Mouse (Mus musculus): ENCODE data around the gene Cd99l2. TPM values are rescaled to one million over a fixed set of nuclear protein-coding genes. Genes with fewer than 3 reads are reported as not detected.

Cd99l2 gene
- polyA plus RNA-seq, 1 experiment, result 6.2 TPM

DNA sequence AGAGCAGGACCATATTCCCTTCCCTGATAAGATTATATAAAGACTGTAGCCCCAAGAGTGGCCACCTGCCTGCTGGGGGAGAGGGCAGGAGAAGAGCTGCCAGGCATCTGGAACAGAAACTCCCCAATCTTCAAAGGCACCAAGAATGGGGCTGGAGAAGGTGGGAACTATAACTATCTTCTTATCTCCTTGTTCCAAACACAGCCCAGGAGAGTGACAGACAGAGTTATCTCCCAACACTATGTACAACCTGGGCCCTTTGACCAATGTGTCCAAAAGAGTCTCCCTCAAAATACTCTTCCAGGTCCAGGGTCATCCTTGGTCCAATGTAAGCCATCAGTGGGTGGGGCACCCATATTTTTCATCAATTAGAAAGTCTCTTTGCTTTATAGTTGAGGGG, 65.2 kb downstream of the Cd99l2 start:
- H3K4me1 ChIP-seq (ENCODE audit: control insufficient read depth, insufficient read depth, low read length), result no peaks in the 10 kb centered on the region
- no peak overlapping the region for H3K27ac ChIP-seq (ENCODE audit: control insufficient read depth, insufficient read depth, low read depth, low read length, poor library complexity)
- TF ChIP-seq CTCF (IDR thresholded peaks at IDR 0.05; ENCODE audit: control insufficient read depth, insufficient read depth, low read length) (no peak), POLR2A (IDR thresholded peaks at IDR 0.05; ENCODE audit: borderline replicate concordance, control insufficient read depth, low read depth, low read length) (no peak)
- H3K4me3 ChIP-seq (replicated peaks; ENCODE audit: control insufficient read depth, low read depth, low read length), result no peak overlapping the region

DNA sequence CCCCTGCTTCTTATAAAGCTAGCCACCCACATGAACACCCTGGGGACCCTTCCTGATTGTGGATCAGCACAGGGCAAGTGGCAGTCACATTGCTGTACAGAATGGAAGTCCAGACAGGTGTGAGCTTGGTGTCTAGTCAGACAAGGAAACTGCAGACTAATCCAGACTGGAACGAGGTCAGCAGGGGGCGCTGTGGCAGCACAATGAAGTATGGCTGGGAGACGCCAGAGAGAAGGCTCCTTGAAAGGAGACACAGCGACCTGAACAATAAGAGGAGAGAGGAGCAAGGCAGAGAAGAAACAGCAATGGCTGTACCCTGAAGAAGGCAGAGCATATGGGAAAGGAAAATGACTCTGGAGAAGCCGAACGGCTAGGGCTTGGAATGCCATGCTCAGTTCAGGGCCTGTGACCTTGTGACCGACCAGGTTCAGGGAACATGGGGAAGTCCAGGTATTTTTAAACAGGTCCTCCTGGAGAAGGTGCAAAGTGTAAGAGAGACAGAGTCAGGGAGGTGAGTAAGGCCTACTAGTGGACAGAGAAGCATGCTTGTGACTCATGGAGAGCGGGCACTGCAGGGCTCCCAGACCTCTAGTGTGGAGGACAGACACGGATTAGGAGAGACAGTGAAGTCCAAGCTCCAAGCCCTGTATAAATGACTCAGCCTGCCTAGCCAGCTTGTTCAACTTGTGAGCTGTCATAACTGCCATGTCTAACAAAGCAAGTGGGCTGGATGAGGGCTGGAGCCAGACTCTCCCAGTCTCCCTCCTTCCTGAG, 66.7 kb downstream of the Cd99l2 start:
- 49% methylated on average over 9 of the region's 9 CpGs for WGBS
- no peak overlapping the region for H3K27ac ChIP-seq (ENCODE audit: control insufficient read depth, insufficient read depth, low read depth, low read length, poor library complexity)
- H3K4me3 ChIP-seq (replicated peaks; ENCODE audit: control insufficient read depth, low read depth, low read length), result no peak overlapping the region
- peak; percentile 80 for TF ChIP-seq CTCF (IDR thresholded peaks at IDR 0.05; ENCODE audit: control insufficient read depth, insufficient read depth, low read length)
- TF ChIP-seq POLR2A (IDR thresholded peaks at IDR 0.05; ENCODE audit: borderline replicate concordance, control insufficient read depth, low read depth, low read length), result no peak
- no peaks in the 10 kb centered on the region for H3K4me1 ChIP-seq (ENCODE audit: control insufficient read depth, insufficient read depth, low read length)

DNA sequence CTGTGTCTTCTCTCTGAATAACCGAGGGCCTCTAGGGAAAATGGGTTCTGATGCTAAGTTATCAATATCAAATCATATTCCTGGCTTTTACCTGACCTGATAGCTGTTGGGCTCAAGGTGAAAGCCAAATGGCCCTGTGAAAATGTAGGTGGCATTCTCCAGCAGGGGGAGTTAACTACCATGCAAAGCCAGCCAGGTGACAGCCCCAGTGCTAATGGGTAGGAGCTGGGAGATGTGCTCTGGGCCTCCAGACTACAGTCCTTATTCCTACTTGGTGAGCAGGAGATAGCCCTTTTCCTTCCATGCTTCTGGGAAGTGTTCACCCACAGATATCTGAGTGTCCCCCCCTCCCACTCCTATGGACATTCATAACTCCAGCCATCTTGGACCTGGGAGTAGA, 67.8 kb downstream of the Cd99l2 start:
- TF ChIP-seq POLR2A (IDR thresholded peaks at IDR 0.05; ENCODE audit: borderline replicate concordance, control insufficient read depth, low read depth, low read length) (no peak), CTCF (IDR thresholded peaks at IDR 0.05; ENCODE audit: control insufficient read depth, insufficient read depth, low read length) (no peak)
- H3K4me1 ChIP-seq (ENCODE audit: control insufficient read depth, insufficient read depth, low read length), result no peaks in the 10 kb centered on the region
- no peak overlapping the region for H3K4me3 ChIP-seq (replicated peaks; ENCODE audit: control insufficient read depth, low read depth, low read length)
- 82% methylated on average over 1 of the region's 1 CpGs for WGBS
- H3K27ac ChIP-seq (ENCODE audit: control insufficient read depth, insufficient read depth, low read depth, low read length, poor library complexity), result no peak overlapping the region

- WGBS, result 83% methylated on average over 4 of the region's 4 CpGs
- Histone ChIP-seq H3K4me3 (replicated peaks; ENCODE audit: control insufficient read depth, low read depth, low read length) (no peak overlapping the region), H3K27ac (ENCODE audit: control insufficient read depth, insufficient read depth, low read depth, low read length, poor library complexity) (no peak overlapping the region), H3K4me1 (ENCODE audit: control insufficient read depth, insufficient read depth, low read length) (no peaks in the 10 kb centered on the region)
- TF ChIP-seq POLR2A (IDR thresholded peaks at IDR 0.05; ENCODE audit: borderline replicate concordance, control insufficient read depth, low read depth, low read length) (no peak), CTCF (IDR thresholded peaks at IDR 0.05; ENCODE audit: control insufficient read depth, insufficient read depth, low read length) (no peak)
Observed at GRCm38 (mm10) chrX:71413616-71414015, 79.0 kb downstream of the Cd99l2 start.

DNA sequence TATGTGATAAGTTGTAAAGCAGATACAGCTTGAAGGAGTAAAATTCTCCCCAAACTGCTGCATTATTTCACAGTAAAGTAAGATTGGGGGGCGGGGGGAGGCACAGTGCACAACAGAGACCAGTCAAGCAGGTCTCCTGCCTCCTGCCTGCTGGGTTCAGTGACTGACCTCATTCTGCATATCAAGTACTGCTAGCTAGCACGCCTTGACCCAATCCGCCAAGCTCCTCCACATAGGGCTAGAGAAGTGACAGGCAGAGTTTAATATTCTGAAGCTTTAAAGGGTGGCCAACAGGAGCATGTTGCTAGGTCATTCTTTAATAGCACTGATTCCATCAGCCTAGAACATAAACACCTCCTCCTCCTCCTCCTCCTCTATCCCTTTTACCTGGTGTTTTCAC, 79.9 kb downstream of the Cd99l2 start:
- Histone ChIP-seq H3K27ac (ENCODE audit: control insufficient read depth, insufficient read depth, low read depth, low read length, poor library complexity) (no peak overlapping the region), H3K4me3 (replicated peaks; ENCODE audit: control insufficient read depth, low read depth, low read length) (no peak overlapping the region), H3K4me1 (ENCODE audit: control insufficient read depth, insufficient read depth, low read length) (no peaks in the 10 kb centered on the region)
- WGBS, result 92% methylated on average over 3 of the region's 3 CpGs
- TF ChIP-seq POLR2A (IDR thresholded peaks at IDR 0.05; ENCODE audit: borderline replicate concordance, control insufficient read depth, low read depth, low read length) (no peak), CTCF (IDR thresholded peaks at IDR 0.05; ENCODE audit: control insufficient read depth, insufficient read depth, low read length) (no peak)

GRCm38 (mm10) chrX:71408386-71408785, 84.3 kb downstream of the Cd99l2 start:
- Histone ChIP-seq H3K4me1 (ENCODE audit: control insufficient read depth, insufficient read depth, low read length) (no peaks in the 10 kb centered on the region), H3K27ac (ENCODE audit: control insufficient read depth, insufficient read depth, low read depth, low read length, poor library complexity) (no peak overlapping the region), H3K4me3 (replicated peaks; ENCODE audit: control insufficient read depth, low read depth, low read length) (no peak overlapping the region)
- WGBS, result 72% methylated on average over 1 of the region's 1 CpGs
- TF ChIP-seq POLR2A (IDR thresholded peaks at IDR 0.05; ENCODE audit: borderline replicate concordance, control insufficient read depth, low read depth, low read length), result no peak

- no peak overlapping the region for H3K4me3 ChIP-seq (replicated peaks; ENCODE audit: control insufficient read depth, low read depth, low read length)
- no peak overlapping the region for H3K27ac ChIP-seq (ENCODE audit: control insufficient read depth, insufficient read depth, low read depth, low read length, poor library complexity)
- no peaks in the 10 kb centered on the region for H3K4me1 ChIP-seq (ENCODE audit: control insufficient read depth, insufficient read depth, low read length)
- no peak for TF ChIP-seq POLR2A (IDR thresholded peaks at IDR 0.05; ENCODE audit: borderline replicate concordance, control insufficient read depth, low read depth, low read length)
- no peak for TF ChIP-seq CTCF (IDR thresholded peaks at IDR 0.05; ENCODE audit: control insufficient read depth, insufficient read depth, low read length)
Observed at GRCm38 (mm10) chrX:71406290-71406689, 86.4 kb downstream of the Cd99l2 start.

DNA sequence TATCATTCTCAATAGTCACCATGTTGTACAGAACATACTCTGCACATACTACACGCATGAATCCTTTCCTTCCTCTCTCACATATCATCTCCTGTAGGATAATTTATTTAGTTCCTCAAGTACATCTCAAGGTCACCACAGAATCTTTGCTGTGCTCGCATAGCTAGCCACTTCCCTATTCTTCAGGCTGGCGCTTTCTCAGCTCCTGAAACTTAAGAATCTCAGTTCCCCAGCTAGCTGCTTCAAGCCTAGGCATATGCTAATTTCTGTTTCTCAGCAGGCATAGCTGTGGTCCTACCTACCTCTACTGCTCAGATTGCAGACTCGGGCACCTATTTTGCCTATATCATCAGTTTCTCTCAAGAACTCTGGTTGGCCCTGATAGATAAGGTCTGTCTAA, 96.3 kb downstream of the Cd99l2 start:
- Histone ChIP-seq H3K27ac (ENCODE audit: control insufficient read depth, insufficient read depth, low read depth, low read length, poor library complexity) (no peak overlapping the region), H3K4me1 (ENCODE audit: control insufficient read depth, insufficient read depth, low read length) (no peaks in the 10 kb centered on the region), H3K4me3 (replicated peaks; ENCODE audit: control insufficient read depth, low read depth, low read length) (no peak overlapping the region)
- 36% methylated on average over 4 of the region's 4 CpGs for WGBS
- TF ChIP-seq CTCF (IDR thresholded peaks at IDR 0.05; ENCODE audit: control insufficient read depth, insufficient read depth, low read length), result no peak
- no peak for TF ChIP-seq POLR2A (IDR thresholded peaks at IDR 0.05; ENCODE audit: borderline replicate concordance, control insufficient read depth, low read depth, low read length)

DNA sequence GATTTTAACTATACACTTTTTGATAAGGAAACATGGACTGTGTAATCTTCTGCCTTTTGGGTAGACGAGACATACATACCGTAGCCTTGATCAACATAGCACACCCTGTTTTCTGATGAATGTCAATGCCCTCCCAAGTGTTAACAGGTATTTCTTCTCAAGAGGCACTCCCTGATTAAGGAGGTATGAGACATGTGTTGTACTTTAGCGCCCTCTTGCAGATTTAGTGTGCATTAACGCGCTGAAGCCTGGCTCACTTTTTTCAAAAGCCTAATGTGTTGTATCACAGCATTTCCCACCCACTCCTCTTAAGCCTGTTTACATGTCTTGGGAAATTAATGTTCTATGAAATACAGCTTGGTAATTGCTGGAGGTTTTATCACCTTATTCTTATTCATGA, 111.1 kb downstream of the Cd99l2 start:
- H3K4me3 ChIP-seq (replicated peaks; ENCODE audit: control insufficient read depth, low read depth, low read length), result no peak overlapping the region
- no peak for TF ChIP-seq POLR2A (IDR thresholded peaks at IDR 0.05; ENCODE audit: borderline replicate concordance, control insufficient read depth, low read depth, low read length)
- TF ChIP-seq CTCF (IDR thresholded peaks at IDR 0.05; ENCODE audit: control insufficient read depth, insufficient read depth, low read length), result no peak
- WGBS, result 55% methylated on average over 5 of the region's 5 CpGs
- H3K4me1 ChIP-seq (ENCODE audit: control insufficient read depth, insufficient read depth, low read length), result no peaks in the 10 kb centered on the region
- H3K27ac ChIP-seq (ENCODE audit: control insufficient read depth, insufficient read depth, low read depth, low read length, poor library complexity), result no peak overlapping the region

Measured in bone marrow, adult 2 months (tissue).